Mouse (Mus musculus): ENCODE data around the gene Glul. TPM values are rescaled to one million over a fixed set of nuclear protein-coding genes. Genes with fewer than 3 reads are reported as not detected.

Glul gene
- polyA plus RNA-seq, 1 experiment: 168 TPM

DNA sequence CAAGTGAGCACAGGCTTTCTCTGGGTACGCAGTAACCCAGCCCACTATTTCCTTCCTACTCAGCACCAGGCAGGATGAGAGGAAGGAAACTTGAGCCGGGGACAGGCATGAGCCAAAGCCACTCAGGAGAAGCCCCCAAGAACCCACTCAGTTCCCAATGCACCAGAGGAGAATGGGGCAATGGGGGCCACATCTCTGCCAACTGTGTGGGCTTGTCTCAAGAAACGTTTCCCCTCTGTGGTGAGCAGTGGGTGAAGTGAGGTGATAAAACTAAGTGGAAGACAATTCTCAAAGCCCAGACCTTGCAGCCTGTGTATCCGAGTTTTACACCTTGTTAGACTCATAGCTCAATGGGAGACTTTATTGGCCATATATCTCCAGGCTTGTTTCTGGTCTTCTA lies 8.3 kb upstream of the Glul start, which contains the start of gene Teddm1a:
Gene Teddm1a, plus strand, starts transcription at position 301 of the 400 bp plus-strand sequence.
- no peaks in the 10 kb centered on the region for H3K36me3 ChIP-seq (ENCODE audit: control insufficient read depth, insufficient read depth, low read length)
- no peaks in the 10 kb centered on the region for H3K4me1 ChIP-seq (ENCODE audit: control insufficient read depth, insufficient read depth, insufficient read length)
- H3K27me3 ChIP-seq (ENCODE audit: control insufficient read depth, insufficient read depth, low read length): no peaks in the 10 kb centered on the region
- 7% methylated on average over 4 of the region's 4 CpGs for WGBS
- no peak within 1 kb of the TSS for H3K4me3 ChIP-seq (ENCODE audit: extremely low read depth, insufficient read depth, insufficient read length)
- DNase-seq (ENCODE audit: low read depth in 1 of 2, low spot score in 2 of 2): no peak
- TF ChIP-seq CTCF (IDR thresholded peaks at IDR 0.05; ENCODE audit: extremely low read depth, insufficient read depth, insufficient read length, insufficient replicate concordance) (no peak), POLR2A (IDR thresholded peaks at IDR 0.05; ENCODE audit: low read depth, low read length) (no peak)
- H3K27ac ChIP-seq (ENCODE audit: insufficient read depth, low read length): no peak within 1 kb of the TSS

DNA sequence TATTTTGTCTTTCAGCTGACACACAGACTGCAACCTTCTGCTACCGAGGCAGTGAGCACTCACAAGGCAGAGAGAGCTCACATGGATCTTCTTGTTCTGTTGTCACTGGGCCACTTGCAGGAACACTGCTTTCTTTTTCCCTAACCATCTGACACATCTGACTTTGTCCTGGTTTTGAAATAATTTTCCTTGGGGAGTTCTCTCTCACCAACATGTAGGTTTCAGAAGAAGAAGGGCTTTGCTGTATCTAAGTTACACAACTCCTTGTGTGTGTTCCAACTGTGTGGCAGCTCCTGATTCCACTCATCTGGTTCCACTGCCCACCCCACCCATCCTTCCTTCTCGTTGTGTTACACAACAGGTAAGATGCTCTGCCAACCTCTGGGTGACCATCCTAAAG lies 6.0 kb upstream of the Glul start:
- Histone ChIP-seq H3K36me3 (ENCODE audit: control insufficient read depth, insufficient read depth, low read length) (no peaks in the 10 kb centered on the region), H3K4me3 (ENCODE audit: extremely low read depth, insufficient read depth, insufficient read length) (no peak overlapping the region), H3K27ac (ENCODE audit: insufficient read depth, low read length) (no peak overlapping the region), H3K4me1 (ENCODE audit: control insufficient read depth, insufficient read depth, insufficient read length) (no peaks in the 10 kb centered on the region), H3K27me3 (ENCODE audit: control insufficient read depth, insufficient read depth, low read length) (no peaks in the 10 kb centered on the region)
- TF ChIP-seq CTCF (IDR thresholded peaks at IDR 0.05; ENCODE audit: extremely low read depth, insufficient read depth, insufficient read length, insufficient replicate concordance) (no peak), POLR2A (IDR thresholded peaks at IDR 0.05; ENCODE audit: low read depth, low read length) (no peak)
- no peak for DNase-seq (ENCODE audit: low read depth in 1 of 2, low spot score in 2 of 2)
- 63% methylated on average over 2 of the region's 2 CpGs for WGBS

DNA sequence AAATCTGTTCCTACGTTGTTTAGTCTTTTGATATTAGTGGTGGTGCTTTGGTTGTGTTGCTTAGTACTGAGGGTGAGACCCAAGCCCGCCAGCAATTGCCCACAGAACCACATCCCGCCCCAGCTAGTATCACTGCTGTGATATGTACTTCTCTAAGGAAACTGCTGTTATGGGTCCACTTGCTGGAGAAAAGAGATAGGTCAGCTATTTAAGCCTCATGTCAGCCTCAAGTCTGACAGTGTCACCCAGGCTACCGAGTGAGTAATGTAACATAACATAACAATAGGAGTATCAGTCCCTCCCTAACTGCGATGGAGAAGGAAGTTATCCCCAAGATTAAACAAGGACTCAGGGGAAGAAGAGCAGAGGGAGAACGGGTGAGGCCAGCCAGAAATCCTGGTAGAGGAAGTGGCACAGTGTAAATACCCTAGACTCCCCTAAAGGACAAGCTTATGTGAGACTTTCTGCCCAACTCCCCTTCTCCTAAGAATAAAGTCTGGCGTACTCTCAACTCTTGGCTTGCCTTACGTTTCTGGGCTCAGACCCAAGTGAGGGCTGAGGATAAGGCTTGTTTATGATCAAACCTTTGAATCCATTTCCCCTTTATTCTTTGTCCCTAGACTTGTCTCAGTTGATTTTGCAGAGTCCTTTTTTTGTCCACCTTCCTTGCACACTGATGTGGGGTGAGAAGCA lies 5.4 kb upstream of the Glul start:
- H3K27ac ChIP-seq (ENCODE audit: insufficient read depth, low read length): no peak overlapping the region
- TF ChIP-seq CTCF (IDR thresholded peaks at IDR 0.05; ENCODE audit: extremely low read depth, insufficient read depth, insufficient read length, insufficient replicate concordance) (no peak), POLR2A (IDR thresholded peaks at IDR 0.05; ENCODE audit: low read depth, low read length) (no peak)
- no peaks in the 10 kb centered on the region for H3K36me3 ChIP-seq (ENCODE audit: control insufficient read depth, insufficient read depth, low read length)
- H3K27me3 ChIP-seq (ENCODE audit: control insufficient read depth, insufficient read depth, low read length): no peaks in the 10 kb centered on the region
- no peak for DNase-seq (ENCODE audit: low read depth in 1 of 2, low spot score in 2 of 2)
- no peaks in the 10 kb centered on the region for H3K4me1 ChIP-seq (ENCODE audit: control insufficient read depth, insufficient read depth, insufficient read length)
- H3K4me3 ChIP-seq (ENCODE audit: extremely low read depth, insufficient read depth, insufficient read length): no peak overlapping the region
- WGBS: 46% methylated on average over 8 of the region's 8 CpGs

DNA sequence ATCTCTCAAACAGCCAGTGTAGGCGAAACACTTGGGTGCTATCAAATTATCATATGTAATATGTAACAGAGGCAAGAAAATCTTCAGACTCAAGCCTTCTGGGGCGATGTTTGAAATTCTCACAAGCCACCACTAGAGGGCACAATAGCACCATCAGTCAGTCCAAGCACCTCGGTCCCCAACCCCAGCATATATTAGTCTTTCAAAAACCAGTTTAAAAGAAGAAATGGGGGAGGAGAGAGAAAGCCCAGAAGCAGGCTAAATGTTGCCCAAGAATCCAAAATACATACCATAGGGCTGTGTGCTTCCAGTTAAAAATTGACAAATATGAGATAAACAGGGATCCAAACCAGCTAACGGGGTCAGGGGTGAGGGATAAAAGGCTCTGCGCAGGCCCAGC lies 4.8 kb upstream of the Glul start:
- 38% methylated on average over 5 of the region's 5 CpGs for WGBS
- Histone ChIP-seq H3K27me3 (ENCODE audit: control insufficient read depth, insufficient read depth, low read length) (no peaks in the 10 kb centered on the region), H3K4me1 (ENCODE audit: control insufficient read depth, insufficient read depth, insufficient read length) (no peaks in the 10 kb centered on the region), H3K27ac (ENCODE audit: insufficient read depth, low read length) (no peak overlapping the region), H3K36me3 (ENCODE audit: control insufficient read depth, insufficient read depth, low read length) (no peaks in the 10 kb centered on the region), H3K4me3 (ENCODE audit: extremely low read depth, insufficient read depth, insufficient read length) (no peak overlapping the region)
- TF ChIP-seq POLR2A (IDR thresholded peaks at IDR 0.05; ENCODE audit: low read depth, low read length): no peak
- peak; percentile 71; the same call in 1 of the 2 replicates for TF ChIP-seq CTCF (IDR thresholded peaks at IDR 0.05; ENCODE audit: extremely low read depth, insufficient read depth, insufficient read length, insufficient replicate concordance)
- DNase-seq (ENCODE audit: low read depth in 1 of 2, low spot score in 2 of 2): peak; percentile 41 to 57

DNA sequence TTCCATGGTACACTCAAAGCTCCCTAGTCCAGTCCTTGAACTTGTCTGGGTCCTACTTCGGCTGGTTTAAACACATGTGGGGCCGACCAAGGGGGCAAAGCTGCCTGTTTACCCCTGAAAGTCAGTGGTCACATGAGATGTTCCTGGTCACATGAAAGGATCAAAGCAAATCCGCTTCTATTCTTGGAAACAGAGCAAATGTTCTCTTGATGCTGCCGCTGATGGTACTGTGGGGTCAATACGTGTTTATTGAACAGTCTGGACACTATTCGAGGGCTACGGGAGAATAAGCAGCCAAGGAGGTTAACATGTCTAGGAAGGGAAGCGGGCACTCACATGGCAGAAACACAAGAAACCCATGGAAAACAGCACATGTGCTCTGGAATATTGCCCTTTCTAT lies 2.5 kb upstream of the Glul start:
- H3K4me1 ChIP-seq (ENCODE audit: control insufficient read depth, insufficient read depth, insufficient read length): peaks cover 6% of the 10 kb centered on the region; the same call in 1 of the 2 replicates
- H3K27me3 ChIP-seq (ENCODE audit: control insufficient read depth, insufficient read depth, low read length): no peaks in the 10 kb centered on the region
- WGBS: 94% methylated on average over 8 of the region's 8 CpGs
- H3K4me3 ChIP-seq (ENCODE audit: extremely low read depth, insufficient read depth, insufficient read length): no peak overlapping the region
- H3K36me3 ChIP-seq (ENCODE audit: control insufficient read depth, insufficient read depth, low read length): no peaks in the 10 kb centered on the region
- TF ChIP-seq POLR2A (IDR thresholded peaks at IDR 0.05; ENCODE audit: low read depth, low read length) (no peak), CTCF (IDR thresholded peaks at IDR 0.05; ENCODE audit: extremely low read depth, insufficient read depth, insufficient read length, insufficient replicate concordance) (no peak)
- DNase-seq (ENCODE audit: low read depth in 1 of 2, low spot score in 2 of 2): no peak
- H3K27ac ChIP-seq (ENCODE audit: insufficient read depth, low read length): no peak overlapping the region

DNA sequence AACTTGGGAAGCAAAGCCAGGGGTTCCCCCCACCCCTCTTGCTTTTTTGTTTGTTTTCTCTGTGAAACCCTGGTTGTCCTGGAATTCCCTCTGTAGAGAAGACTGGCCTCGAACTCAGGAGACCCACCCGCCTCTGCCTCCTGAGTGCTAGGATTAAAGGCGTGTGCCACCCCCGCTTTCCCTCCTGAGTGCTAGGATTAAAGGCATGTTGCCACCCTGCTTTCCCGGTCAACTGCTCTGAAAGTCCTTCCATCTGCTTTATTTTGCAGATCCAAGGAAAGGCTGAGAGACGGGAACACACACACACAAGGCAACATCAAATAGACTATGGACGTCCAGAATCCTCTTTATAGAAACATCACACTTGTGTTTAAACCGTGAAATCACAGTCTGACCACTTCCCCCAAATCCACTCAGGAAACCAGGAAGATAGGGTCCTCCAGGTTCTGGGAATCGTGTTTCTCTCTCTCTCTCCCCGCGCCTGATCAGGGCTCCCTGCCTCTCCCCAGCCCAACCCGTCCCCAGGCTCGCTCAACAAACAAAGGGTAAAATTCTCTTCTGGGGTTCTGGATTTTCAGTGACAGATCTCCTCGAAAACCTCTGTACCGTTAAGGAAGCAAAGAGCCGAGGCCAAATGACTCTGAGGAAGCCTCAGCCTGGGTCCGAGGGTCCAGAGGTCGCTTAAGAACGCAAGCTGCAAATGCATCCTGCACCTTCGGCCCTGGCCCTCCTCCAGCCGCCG lies 584 bp upstream of the Glul start:
- H3K4me1 ChIP-seq (ENCODE audit: control insufficient read depth, insufficient read depth, insufficient read length): peaks cover 6% of the 10 kb centered on the region; the same call in 1 of the 2 replicates
- no peak for DNase-seq (ENCODE audit: low read depth in 1 of 2, low spot score in 2 of 2)
- H3K27me3 ChIP-seq (ENCODE audit: control insufficient read depth, insufficient read depth, low read length): no peaks in the 10 kb centered on the region
- H3K27ac ChIP-seq (ENCODE audit: insufficient read depth, low read length): peak overlapping the region; percentile 61
- peak overlapping the region; percentile 87 for H3K4me3 ChIP-seq (ENCODE audit: extremely low read depth, insufficient read depth, insufficient read length)
- H3K36me3 ChIP-seq (ENCODE audit: control insufficient read depth, insufficient read depth, low read length): peaks cover 12% of the 10 kb centered on the region
- WGBS: 23% methylated on average over 22 of the region's 22 CpGs
- TF ChIP-seq POLR2A (IDR thresholded peaks at IDR 0.05; ENCODE audit: low read depth, low read length): no peak

DNA sequence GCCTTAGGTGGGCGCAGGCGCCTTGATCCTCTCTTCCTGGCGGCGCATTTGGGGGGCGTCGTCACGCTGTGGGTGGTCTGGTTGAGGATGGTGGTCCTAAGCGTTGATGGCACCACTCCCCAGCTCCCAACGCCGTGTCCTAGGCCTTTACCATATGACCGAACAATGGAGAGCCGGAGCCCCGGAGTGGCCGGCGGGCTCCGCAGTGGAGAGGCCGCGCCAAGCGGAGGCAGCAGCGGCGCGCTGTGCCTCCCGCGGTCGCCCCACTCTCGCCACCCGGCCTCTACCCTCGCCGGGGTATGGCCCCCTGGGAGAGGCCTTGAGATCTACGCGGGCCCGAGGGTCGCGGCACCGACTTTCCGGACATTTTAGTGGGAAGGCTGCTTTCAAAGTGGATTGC lies 637 bp downstream of the Glul start:
- Histone ChIP-seq H3K4me3 (ENCODE audit: extremely low read depth, insufficient read depth, insufficient read length) (peak overlapping the region; percentile 87), H3K36me3 (ENCODE audit: control insufficient read depth, insufficient read depth, low read length) (peaks cover 23% of the 10 kb centered on the region), H3K27ac (ENCODE audit: insufficient read depth, low read length) (peak overlapping the region; percentile 87), H3K4me1 (ENCODE audit: control insufficient read depth, insufficient read depth, insufficient read length) (peaks cover 6% of the 10 kb centered on the region; the same call in 1 of the 2 replicates), H3K27me3 (ENCODE audit: control insufficient read depth, insufficient read depth, low read length) (no peaks in the 10 kb centered on the region)
- TF ChIP-seq POLR2A (IDR thresholded peaks at IDR 0.05; ENCODE audit: low read depth, low read length) (no peak), CTCF (IDR thresholded peaks at IDR 0.05; ENCODE audit: extremely low read depth, insufficient read depth, insufficient read length, insufficient replicate concordance) (no peak)
- under 1% methylated on average over 36 of the region's 36 CpGs for WGBS
- DNase-seq (ENCODE audit: low read depth in 1 of 2, low spot score in 2 of 2): peak in 1 of 2 experiments; percentile 19
